Mouse (Mus musculus): Measurements from ENCODE around the gene Fam222a.

Gene Fam222a

GRCm38 (mm10) chr5:114560533-114560936, 7.3 kb upstream of the Fam222a start:
- no peak for DNase-seq (ENCODE audit: low spot score)

DNA sequence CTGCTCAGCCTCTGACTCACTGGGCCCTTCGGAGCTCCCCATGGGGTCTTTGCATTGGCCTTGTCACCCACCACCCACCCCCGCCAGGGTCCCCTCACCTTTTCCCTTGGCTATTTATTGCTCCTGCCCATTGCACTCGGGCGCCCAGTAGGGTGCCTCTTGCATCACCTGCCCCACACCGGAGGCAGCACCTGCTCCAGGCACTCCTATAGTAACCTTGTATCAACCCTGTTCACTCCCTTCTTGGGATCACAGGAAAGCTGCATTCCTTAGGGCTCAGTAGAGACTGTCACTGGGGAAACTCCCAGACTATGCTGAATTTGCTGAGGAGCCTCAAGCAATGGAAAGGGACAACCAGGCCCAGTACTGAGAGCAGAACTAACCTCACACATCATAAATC, 6.9 kb upstream of the Fam222a start:
- no peak for DNase-seq (ENCODE audit: low spot score)

DNA sequence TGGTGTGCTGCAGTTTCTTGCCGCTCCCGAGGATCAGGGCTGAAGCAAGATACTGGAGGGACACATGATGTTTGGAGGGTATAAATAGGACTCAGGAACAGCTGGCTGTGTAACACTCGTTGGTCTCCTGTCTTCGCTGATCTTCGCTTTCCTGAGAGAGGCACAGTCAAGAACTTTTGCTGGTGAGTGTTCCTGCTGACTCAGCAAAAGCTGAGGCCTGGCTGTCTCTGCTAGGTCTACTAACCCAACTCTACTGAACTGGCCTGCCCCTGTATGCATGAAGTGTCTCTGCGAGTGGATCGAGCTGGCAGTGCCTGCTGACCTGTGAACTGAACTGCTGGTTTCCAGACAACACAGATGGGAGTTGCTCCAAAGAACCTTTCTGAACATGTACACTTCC, 3.8 kb upstream of the Fam222a start:
- DNase-seq (ENCODE audit: low spot score) = no peak

DNA sequence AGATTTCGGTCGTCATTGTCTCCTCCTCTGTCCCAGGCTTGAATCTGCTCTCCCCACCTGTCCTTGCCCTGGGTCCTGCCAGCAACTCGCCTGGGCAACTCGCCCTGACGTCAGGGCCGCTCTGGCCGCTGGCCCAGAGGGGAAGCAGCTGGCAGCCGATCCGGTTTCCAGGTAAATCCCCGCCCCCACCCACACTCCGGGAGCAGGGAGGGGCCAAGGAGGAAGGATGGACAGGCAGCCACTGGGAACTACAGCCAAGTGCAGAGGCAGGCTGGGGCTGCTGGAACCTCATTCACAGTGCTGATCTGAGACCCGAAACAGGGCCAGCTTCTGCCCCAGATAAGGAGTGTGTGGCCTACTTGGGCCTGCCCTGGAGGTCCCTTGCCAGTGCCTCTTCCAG, 2.5 kb upstream of the Fam222a start:
- DNase-seq (ENCODE audit: low spot score) = no peak

GRCm38 (mm10) chr5:114565751-114566150, 2.1 kb upstream of the Fam222a start:
- no peak for DNase-seq (ENCODE audit: low spot score)

DNA sequence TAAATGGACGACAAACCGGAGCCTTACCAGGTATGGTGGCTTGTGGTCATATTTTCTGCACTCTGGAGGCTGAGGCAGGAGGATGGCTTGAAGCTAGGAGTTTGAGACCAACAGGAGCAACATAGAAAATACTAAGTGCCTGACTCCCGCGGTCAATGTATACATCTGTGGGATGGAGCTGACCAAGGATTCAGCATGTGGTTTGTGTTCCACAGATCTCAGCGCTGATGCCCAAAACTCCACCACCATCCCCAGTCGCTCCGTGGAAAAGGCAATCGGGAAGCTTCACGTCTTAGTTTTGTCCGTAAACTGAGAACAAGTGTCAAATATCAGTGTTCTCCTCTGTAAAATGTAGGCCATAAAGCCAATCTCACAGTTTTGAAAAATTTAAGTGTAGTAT, 1.4 kb upstream of the Fam222a start:
- DNase-seq (ENCODE audit: low spot score) = no peak

- peak; percentile 89 for DNase-seq (ENCODE audit: low spot score)
Observed at GRCm38 (mm10) chr5:114567075-114567517, 720 bp upstream of the Fam222a start.

- DNase-seq (ENCODE audit: low spot score) = no peak
Observed at GRCm38 (mm10) chr5:114568818-114569217, 1.0 kb downstream of the Fam222a start.

GRCm38 (mm10) chr5:114569918-114570670, 2.3 kb downstream of the Fam222a start:
- peak; percentile 68 for DNase-seq (ENCODE audit: low spot score)

DNA sequence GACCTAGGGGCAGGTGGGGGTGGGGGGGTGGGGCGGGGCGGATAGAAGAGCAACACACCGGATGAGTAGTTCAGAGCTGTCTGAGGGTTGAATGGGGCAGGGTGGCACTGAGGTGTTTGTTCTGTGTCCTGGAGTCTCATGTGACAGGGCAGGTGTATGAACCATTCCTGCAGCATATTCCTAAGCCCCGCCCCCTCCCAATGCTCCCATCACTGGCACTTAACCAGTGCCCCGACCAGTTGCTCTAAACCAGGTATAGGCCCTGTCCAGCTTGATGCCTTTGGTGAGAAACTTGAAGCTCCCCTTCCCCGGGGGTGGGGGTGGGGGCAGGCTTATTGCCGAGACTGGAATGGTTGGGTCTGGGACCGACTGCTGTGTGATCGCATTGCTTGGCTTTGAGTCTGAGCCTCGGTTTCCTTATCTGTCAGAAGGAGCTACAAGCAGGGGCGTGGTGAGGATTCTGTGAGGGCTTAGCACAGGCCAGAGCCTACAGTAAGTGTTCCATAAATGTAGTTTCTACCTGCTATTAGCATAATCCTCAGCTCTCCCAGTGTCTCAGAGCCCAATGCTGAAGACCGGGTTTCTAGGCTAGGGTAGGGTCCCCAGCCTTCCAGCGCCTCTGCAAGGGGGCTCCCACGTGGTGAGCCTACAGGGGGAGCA, 3.1 kb downstream of the Fam222a start:
- DNase-seq (ENCODE audit: low spot score) = no peak

DNA sequence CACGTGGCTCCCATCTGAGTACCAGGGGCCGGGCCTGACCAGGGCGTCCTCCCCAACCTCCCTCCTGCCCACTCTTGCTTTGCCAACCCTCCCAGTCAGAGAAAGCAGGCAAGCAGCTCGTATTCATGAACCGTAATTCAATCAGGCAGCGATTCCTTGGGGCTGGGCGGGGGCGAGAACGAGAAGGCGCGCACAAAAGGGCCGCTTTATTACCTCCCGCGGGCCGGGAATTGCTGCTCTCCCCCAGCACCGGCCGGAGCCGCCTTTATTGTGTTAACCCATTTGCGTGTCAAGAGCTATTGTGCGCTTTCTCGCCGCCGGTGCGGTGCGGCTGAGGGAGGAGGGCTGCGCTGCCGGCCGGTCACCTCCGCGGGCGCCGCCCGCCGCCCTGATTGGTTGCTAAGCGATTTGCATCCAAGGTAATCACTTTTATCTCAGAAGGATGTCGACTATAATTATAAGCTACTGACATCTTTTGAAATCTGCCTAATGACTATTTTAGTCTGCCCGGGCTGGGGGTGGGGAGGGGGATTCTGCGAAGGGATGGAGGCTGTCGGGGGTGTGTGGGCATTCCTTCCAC, 3.7 kb downstream of the Fam222a start:
- no peak for DNase-seq (ENCODE audit: low spot score)

DNA sequence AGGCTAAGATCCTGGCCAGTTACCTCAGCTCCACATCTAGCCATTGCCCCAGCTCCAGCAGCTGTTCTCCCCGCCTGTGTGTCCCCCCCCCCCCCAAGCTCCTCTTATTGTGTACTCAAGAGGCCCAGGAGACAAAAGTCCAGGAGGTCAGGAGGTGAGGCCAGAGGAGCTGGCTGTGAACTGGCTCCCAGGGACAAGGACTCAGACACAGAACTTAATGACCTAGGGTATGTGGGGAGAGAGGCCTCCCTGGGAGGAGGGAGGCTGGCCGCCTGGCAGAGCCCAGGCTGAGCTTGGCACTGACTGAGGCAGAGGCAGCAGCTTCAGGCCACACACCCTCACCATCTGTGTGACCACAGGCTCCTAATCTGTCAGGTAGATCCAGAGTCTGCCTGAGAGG, 5.2 kb downstream of the Fam222a start:
- no peak for DNase-seq (ENCODE audit: low spot score)

- no peak for DNase-seq (ENCODE audit: low spot score)
Observed at GRCm38 (mm10) chr5:114573920-114574628, 6.3 kb downstream of the Fam222a start.

DNA sequence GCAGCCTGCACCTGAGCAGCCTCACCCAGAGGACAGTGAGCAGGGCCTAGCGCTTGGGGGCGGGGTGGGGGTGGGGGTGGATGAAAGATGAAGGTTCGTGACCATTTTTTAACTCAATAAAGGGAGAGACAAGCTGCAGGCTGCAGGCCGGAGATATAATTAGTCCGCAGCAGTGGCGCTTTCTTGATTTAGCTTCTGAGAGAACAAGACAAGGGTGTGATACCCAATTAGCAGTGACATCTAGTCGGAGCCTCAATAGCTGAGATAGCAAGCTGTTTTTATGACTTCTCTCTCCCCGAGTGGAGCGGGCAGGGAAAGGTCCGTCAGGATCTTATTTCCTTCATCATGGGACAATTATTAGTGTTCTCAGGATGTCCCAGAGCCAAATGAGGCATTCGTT, 7.2 kb downstream of the Fam222a start:
- DNase-seq (ENCODE audit: low spot score) = no peak

DNA sequence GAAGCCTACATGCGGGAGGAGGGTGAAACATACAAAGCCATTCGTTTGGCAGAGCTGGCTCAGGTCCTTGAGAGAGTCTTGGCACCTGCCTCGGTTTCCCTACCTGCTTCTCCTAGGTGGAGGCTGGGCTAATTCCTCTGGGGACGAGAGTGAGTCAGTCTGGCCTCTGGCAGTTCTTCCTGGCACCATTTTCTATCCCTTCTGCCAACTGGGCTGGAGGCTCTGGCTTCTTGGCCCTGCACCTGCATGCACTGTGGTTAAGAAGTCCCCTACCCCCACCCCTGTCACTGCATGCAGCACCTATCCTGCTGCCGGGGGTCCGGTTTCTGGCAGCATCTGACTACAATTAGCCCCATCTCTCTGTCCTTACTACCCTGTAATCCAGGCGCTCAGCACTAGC, 7.7 kb downstream of the Fam222a start:
- no peak for DNase-seq (ENCODE audit: low spot score)

- DNase-seq (ENCODE audit: low spot score) = no peak
Observed at GRCm38 (mm10) chr5:114575986-114576605, 8.3 kb downstream of the Fam222a start.

DNA sequence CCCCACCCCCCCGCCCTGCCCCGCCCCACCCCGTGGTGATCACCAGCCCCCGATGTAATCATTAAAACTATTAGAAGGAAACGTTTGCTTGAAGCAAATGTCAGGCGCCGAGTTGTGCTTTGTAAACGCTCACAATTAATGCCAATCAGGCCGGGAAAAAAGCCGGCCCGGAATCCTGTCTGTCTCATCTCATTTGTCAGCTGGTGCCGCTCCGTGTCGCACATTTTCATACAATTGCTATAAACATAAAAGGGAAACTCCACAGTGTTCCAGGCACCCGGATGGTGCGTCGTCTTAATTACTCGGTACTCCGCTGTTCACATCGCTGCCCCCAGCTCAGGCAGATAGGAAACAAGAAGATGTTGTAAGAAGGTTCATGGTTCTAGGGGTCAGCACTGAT, 10.5 kb downstream of the Fam222a start:
- no peak for DNase-seq (ENCODE audit: low spot score)

- DNase-seq (ENCODE audit: low spot score) = peak; percentile 72
Observed at GRCm38 (mm10) chr5:114579714-114580357, 12.0 kb downstream of the Fam222a start.

DNA sequence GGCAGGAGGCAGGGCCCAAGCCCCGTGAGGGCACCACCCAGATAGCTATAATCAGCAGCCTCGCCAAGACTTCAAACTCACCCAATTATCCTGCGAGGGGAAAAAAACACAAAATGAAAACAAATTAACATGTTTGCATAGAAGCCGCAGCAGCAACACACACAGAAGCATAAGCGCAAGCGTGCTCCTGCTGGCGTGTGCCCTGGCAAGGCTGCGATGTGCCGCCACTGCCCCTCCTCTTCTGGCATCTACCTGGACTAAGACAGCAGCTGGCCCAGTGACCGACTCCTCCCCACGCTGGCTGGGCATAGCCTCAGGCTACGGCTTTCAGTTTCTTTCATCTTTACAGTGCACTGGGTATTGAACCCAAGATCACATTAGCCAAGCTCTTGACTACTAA, 13.7 kb downstream of the Fam222a start:
- no peak for DNase-seq (ENCODE audit: low spot score)

- no peak for DNase-seq (ENCODE audit: low spot score)
Observed at GRCm38 (mm10) chr5:114583046-114583445, 15.2 kb downstream of the Fam222a start.

DNA sequence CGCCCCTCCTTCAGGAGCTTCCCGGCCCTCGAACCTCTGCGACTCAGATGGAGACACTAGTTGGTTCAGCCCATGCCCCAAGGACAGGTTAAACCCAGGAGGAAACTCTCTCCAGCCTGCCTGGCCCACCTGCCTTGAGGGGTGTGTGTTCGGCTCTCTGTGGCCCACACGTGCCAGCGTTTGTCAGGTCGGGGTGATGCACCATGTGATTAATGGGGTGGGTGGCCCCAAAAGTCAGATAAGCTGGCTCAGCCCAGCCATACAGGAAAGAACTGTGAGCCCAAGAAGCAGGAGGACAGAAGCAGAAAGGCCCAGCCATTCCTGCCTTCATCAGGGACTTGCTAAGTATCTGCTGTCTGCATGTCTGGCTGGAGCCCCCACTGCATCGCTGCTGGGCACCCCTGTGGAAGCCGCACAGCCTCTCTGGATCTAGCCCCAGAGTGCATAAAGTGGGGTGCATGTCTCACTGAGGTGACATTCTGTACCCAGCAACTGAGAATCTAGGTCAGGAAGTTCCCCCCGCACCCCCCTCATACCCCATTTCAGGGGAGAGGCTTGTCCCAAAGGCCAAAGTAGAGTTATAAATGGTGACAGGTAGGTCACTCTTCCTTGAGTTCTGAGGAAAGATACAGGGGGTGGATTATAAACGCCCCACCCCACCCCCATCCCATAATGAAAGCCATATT, 15.8 kb downstream of the Fam222a start:
- DNase-seq (ENCODE audit: low spot score) = no peak

Measured in left cerebral cortex, adult 11 months (tissue).